Mouse (Mus musculus): ENCODE results near the gene Inmt.

GRCm38 (mm10) chr6:55174741-55175181, at the start of gene Inmt:
- TF ChIP-seq CTCF (conservative IDR thresholded peaks at IDR 0.05; ENCODE audit: low read length): no peak
- no peak for TF ChIP-seq POU5F1 (IDR thresholded peaks at IDR 0.05; ENCODE audit: borderline replicate concordance, low read length)

All from E14TG2a.4 (cell line).